Mouse (Mus musculus) forebrain, embryonic 14.5 days (tissue): ENCODE results near the gene Rplp0. TPM values are rescaled to one million over a fixed set of nuclear protein-coding genes. Genes with fewer than 3 reads are reported as not detected.

Source experiments
- ATAC-seq: fragments of 200-750 bp; cut with Nextera tagmentation; 2 replicates; pipeline ENCODE4 v1.8.0; 2017; ENCODE audit warnings: mild to moderate bottlenecking, moderate library complexity
- DNase-seq: peaks from one replicate; pipeline ENCODE4 v3.0.0-alpha.2; 2015; ENCODE audit warnings: low spot score
- H3K27ac ChIP-seq: fragments of 300-500 bp; sonication (generic); 2 replicates; pipeline ENCODE4 v1.5.1; 2014; ENCODE audit warnings: low read depth, mild to moderate bottlenecking, control low read depth, low read length, moderate library complexity
- H3K27me3 ChIP-seq: fragments of 300-500 bp; sonication (generic); replicated peaks from 2 replicates; pipeline ENCODE4 v1.6.1; 2014; ENCODE audit warnings: low read length, control low read depth, mixed read lengths; ENCODE audit not compliant: control insufficient read depth, insufficient read depth
- H3K36me3 ChIP-seq: fragments of 300-500 bp; sonication (generic); 2 replicates; pipeline ENCODE4 v1.6.1; 2014; ENCODE audit warnings: low read length, control low read depth; ENCODE audit not compliant: control insufficient read depth, insufficient read depth
- H3K4me1 ChIP-seq: fragments of 300-500 bp; sonication (generic); 2 replicates; pipeline ENCODE4 v1.6.1; 2014; ENCODE audit warnings: antibody characterized with exemption, low read length, control low read depth; ENCODE audit not compliant: control insufficient read depth, insufficient read depth
- H3K4me2 ChIP-seq: fragments of 300-500 bp; sonication (generic); 2 replicates; pipeline ENCODE4 v1.6.1; 2014; ENCODE audit warnings: mild to moderate bottlenecking, control low read depth, low read length
- H3K4me3 ChIP-seq: fragments of 300-500 bp; sonication (generic); 2 replicates; pipeline ENCODE4 v1.5.1; 2014; ENCODE audit warnings: low read depth, low read length, control low read depth
- H3K9ac ChIP-seq: fragments of 300-500 bp; sonication (generic); 2 replicates; pipeline ENCODE4 v1.6.1; 2014; ENCODE audit warnings: mild to moderate bottlenecking, low read length, control low read depth, moderate library complexity
- H3K9me3 ChIP-seq: fragments of 300-500 bp; sonication (generic); replicated peaks from 2 replicates; pipeline ENCODE4 v1.6.1; 2016; ENCODE audit warnings: low read length, control low read depth, mixed read lengths; ENCODE audit not compliant: control insufficient read depth
- WGBS: fragments of 180-500 bp; shearing (Covaris S2); extraction: QIAGEN DNeasy Blood & Tissue Kit; methylation state at CpG from one replicate; pipeline ENCODE4 v1.1.7; 2014; 5-methylcytosine and 5-hydroxymethylcytosine counted together
- polyA plus RNA-seq: library from polyadenylated mRNA; unstranded; fragments of >200 nt; fragmentation: Nextera tagmentation; extraction: Ambion mirVana; gene quantifications from 2 replicates; pipeline ENCODE4 v1.2.1, GENCODE M21; 2014

The Rplp0 gene
- polyA plus RNA-seq, 1 experiment from 2014 or later = 1,434 TPM

GRCm38 (mm10) chr5:115525416-115525815 lies 33.9 kb upstream of the Rplp0 start:
- H3K9me3 ChIP-seq = no peaks in the 10 kb centered on the region
- ATAC-seq (no peak), DNase-seq (no peak)
- H3K27me3 ChIP-seq = no peaks in the 10 kb centered on the region
- H3K27ac ChIP-seq = no peak overlapping the region
- no peak overlapping the region for H3K4me3 ChIP-seq
- H3K4me1 ChIP-seq = no peaks in the 10 kb centered on the region; the same call in 1 of the 2 replicates
- H3K4me2 ChIP-seq = no peak overlapping the region
- H3K9ac ChIP-seq = no peak overlapping the region
- no peaks in the 10 kb centered on the region for H3K36me3 ChIP-seq
- 91% methylated on average over 4 of the region's 4 CpGs for WGBS

DNA sequence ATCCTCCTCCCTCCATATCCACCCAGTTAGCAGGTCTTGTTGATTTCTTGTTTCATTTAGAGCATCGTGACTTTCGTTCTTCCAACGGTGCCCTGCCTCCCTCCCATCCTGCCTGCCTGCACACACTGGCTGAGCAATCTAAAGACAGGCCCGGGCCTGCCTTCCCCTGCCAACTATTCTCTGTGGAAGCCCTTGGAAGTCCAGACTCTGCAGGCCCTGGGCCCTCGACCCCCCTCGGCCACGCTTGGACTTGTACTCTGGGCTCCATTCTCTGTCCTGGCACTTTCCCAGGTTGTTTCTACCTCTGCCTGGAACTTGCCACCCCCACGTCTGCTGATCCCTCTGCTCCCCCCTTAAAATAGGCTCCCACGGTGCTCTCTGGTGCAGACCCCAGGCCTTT lies 33.3 kb upstream of the Rplp0 start:
- ATAC-seq (no peak), DNase-seq (no peak)
- no peaks in the 10 kb centered on the region for H3K27me3 ChIP-seq
- WGBS = 75% methylated on average over 9 of the region's 9 CpGs
- H3K4me2 ChIP-seq = no peak overlapping the region
- no peaks in the 10 kb centered on the region; the same call in 1 of the 2 replicates for H3K4me1 ChIP-seq
- H3K27ac ChIP-seq = no peak overlapping the region
- H3K4me3 ChIP-seq = no peak overlapping the region
- no peak overlapping the region for H3K9ac ChIP-seq
- H3K36me3 ChIP-seq = no peaks in the 10 kb centered on the region
- H3K9me3 ChIP-seq = no peaks in the 10 kb centered on the region

GRCm38 (mm10) chr5:115526456-115527202 lies 32.6 kb upstream of the Rplp0 start:
- WGBS = 88% methylated on average over 17 of the region's 17 CpGs
- H3K4me1 ChIP-seq = peaks cover 6% of the 10 kb centered on the region
- no peaks in the 10 kb centered on the region for H3K27me3 ChIP-seq
- DNase-seq (no peak), ATAC-seq (no peak)
- H3K4me2 ChIP-seq = no peak overlapping the region
- no peak overlapping the region for H3K9ac ChIP-seq
- H3K4me3 ChIP-seq = no peak overlapping the region
- no peaks in the 10 kb centered on the region for H3K9me3 ChIP-seq
- H3K27ac ChIP-seq = no peak overlapping the region
- no peaks in the 10 kb centered on the region for H3K36me3 ChIP-seq

GRCm38 (mm10) chr5:115528128-115528527 lies 31.1 kb upstream of the Rplp0 start:
- Histone ChIP-seq H3K27ac (no peak overlapping the region), H3K4me2 (no peak overlapping the region), H3K9ac (no peak overlapping the region), H3K36me3 (no peaks in the 10 kb centered on the region), H3K27me3 (no peaks in the 10 kb centered on the region), H3K4me3 (no peak overlapping the region), H3K4me1 (peaks cover 13% of the 10 kb centered on the region), H3K9me3 (no peaks in the 10 kb centered on the region)
- 87% methylated on average over 5 of the region's 5 CpGs for WGBS
- DNase-seq (no peak), ATAC-seq (no peak)

GRCm38 (mm10) chr5:115529364-115529741 lies 29.9 kb upstream of the Rplp0 start:
- DNase-seq (no peak), ATAC-seq (no peak)
- no peak overlapping the region for H3K4me3 ChIP-seq
- H3K9me3 ChIP-seq = no peaks in the 10 kb centered on the region
- H3K36me3 ChIP-seq = no peaks in the 10 kb centered on the region
- peaks cover 14% of the 10 kb centered on the region for H3K4me1 ChIP-seq
- H3K27me3 ChIP-seq = no peaks in the 10 kb centered on the region
- H3K9ac ChIP-seq = no peak overlapping the region
- WGBS = 87% methylated on average over 8 of the region's 8 CpGs
- no peak overlapping the region for H3K4me2 ChIP-seq
- H3K27ac ChIP-seq = no peak overlapping the region

- Histone ChIP-seq H3K4me3 (no peak overlapping the region), H3K4me1 (peaks cover 15% of the 10 kb centered on the region), H3K9me3 (no peaks in the 10 kb centered on the region), H3K4me2 (no peak overlapping the region), H3K27me3 (no peaks in the 10 kb centered on the region), H3K36me3 (no peaks in the 10 kb centered on the region), H3K9ac (no peak overlapping the region), H3K27ac (0 out of 2 replicates have a peak overlapping the region, but pooled peaks have one; percentile 14)
- WGBS = 80% methylated on average over 7 of the region's 7 CpGs
- no peak for ATAC-seq
- DNase-seq = no peak
These were observed 29.4 kb upstream of the Rplp0 start for GRCm38 (mm10) chr5:115529742-115530446.

DNA sequence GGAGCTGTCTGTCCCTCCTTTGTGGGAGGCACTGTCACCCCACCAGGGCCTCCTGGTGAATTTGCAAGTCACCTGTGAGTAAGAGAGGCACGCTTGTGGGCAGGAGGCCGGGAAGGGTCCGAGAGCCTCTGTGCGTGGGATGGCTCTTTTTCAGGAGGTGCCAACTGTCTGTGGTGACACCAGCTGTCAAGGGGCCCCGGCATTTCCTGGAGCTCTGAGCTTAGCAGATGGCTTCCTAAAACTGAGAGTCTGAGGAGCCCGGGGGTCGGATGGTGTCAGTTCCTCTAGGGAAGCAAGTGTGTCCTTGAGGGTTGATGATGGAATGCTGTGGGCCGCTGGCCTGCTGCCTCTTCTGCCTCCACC lies 28.8 kb upstream of the Rplp0 start:
- H3K4me3 ChIP-seq = no peak overlapping the region
- no peaks in the 10 kb centered on the region for H3K9me3 ChIP-seq
- H3K4me1 ChIP-seq = peaks cover 15% of the 10 kb centered on the region
- no peak overlapping the region for H3K9ac ChIP-seq
- 73% methylated on average over 8 of the region's 8 CpGs for WGBS
- H3K4me2 ChIP-seq = no peak overlapping the region
- H3K36me3 ChIP-seq = no peaks in the 10 kb centered on the region
- H3K27me3 ChIP-seq = no peaks in the 10 kb centered on the region
- ATAC-seq (no peak), DNase-seq (no peak)
- H3K27ac ChIP-seq = no peak overlapping the region

DNA sequence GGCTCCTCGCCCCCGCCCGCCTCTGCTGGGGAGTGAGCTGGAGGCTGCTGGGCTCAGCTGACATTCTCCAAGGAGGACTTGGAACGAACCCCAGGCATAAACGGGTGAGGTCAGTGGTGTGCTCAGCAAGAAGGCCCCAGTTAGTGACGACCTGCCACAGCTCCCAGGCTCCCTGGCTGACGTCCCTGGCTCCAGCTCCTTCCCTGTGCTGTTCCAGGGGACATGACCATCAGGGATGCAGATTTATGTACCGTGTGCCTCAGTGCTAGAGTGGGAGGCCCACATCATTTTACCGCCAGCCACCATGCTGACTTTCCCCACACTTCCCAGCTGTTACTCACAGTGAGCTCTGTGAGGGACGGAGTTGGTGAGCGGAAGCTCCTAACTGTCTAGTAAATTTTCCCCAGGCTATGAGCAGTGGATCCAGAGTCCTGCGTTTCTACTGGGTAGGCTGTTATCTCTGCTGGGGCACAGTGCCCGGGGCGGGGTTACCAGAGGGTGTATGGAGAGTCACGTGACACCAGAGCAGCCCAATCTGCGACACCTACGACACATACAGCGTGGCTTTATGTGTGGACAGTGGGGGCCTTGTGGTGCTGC lies 27.5 kb upstream of the Rplp0 start:
- H3K4me3 ChIP-seq = no peak overlapping the region
- peak overlapping the region; percentile 50; the same call in 1 of the 2 replicates for H3K27ac ChIP-seq
- H3K27me3 ChIP-seq = no peaks in the 10 kb centered on the region
- ATAC-seq (peak; percentile 62), DNase-seq (peak; percentile 70)
- H3K9me3 ChIP-seq = no peaks in the 10 kb centered on the region
- H3K9ac ChIP-seq = no peak overlapping the region
- H3K4me1 ChIP-seq = peaks cover 15% of the 10 kb centered on the region
- H3K36me3 ChIP-seq = no peaks in the 10 kb centered on the region
- 51% methylated on average over 18 of the region's 18 CpGs for WGBS
- H3K4me2 ChIP-seq = no peak overlapping the region

GRCm38 (mm10) chr5:115534290-115534731 lies 25.0 kb upstream of the Rplp0 start:
- ATAC-seq (no peak), DNase-seq (no peak)
- Histone ChIP-seq H3K9me3 (no peaks in the 10 kb centered on the region), H3K4me3 (no peak overlapping the region), H3K9ac (0 out of 2 replicates have a peak overlapping the region, but pooled peaks have one; percentile 17), H3K27me3 (no peaks in the 10 kb centered on the region), H3K4me1 (peaks cover 19% of the 10 kb centered on the region), H3K27ac (no peak overlapping the region), H3K4me2 (no peak overlapping the region), H3K36me3 (no peaks in the 10 kb centered on the region)
- WGBS = 25% methylated on average over 16 of the region's 16 CpGs
